Mouse (Mus musculus): ENCODE measurements around the gene Actrt2.

DNA sequence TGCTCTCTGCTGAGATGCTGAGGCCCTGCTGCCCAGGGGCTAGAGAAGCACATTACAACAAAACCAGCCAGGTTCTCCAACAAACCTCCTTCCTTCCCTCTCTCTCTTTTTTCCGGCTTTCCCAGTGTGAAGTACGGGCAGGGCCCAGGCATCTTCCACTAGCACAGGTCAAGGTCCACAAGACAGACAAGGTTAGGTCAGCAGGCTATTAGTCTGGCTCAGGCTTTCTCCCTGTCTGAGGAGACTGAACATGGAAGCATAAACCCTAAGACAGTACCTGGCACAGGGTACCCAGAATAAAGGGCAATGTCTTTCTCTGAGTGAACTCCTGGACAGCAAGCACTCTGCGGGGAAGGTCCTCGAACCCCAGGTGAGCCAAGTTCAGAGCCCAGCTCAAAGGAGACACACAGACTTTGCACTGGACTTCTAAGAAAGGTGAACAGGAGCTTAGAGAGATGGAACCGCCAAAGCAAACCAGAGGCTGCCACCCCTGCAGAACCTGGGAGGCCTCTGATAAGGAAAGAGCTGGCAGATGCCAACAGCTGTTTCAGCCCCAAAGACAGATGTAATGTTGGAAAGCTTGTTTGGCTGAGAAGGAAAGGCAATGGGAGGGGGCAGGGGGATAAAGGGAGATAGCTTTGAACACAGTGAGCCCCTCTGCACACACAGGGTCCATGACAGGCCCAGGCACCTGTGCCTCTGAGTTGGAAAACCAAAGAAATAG is 40.1 kb downstream of the Actrt2 start:
- TF ChIP-seq POLR2A (IDR thresholded peaks at IDR 0.05; ENCODE audit: low read depth, low read length) (no peak), CTCF (conservative IDR thresholded peaks at IDR 0.05; ENCODE audit: insufficient read depth, insufficient read length, low read depth, low read length) (no peak)

Measured in kidney, adult 2 months (tissue).